In genomic region chr10:59795085-59795484, GRCm38 (mm10) we compare ENCODE assay signal across 21 mouse cellular contexts.
DNase-seq lines count a peak whose midpoint lies in the region; ATAC-seq and TF ChIP-seq lines count a peak whose summit lies in the region.
"Had no signal": no experiment of that assay in that cellular context is flagged by ENCODE, and none has a peak within 500 bp of the region (broad histone marks: within the 10 kb centered on the region; RNA-seq: fewer than 3 reads in every experiment).

No protein-coding gene starts in this region.

- no peaks in the 10 kb centered on the region for H3K9me3 ChIP-seq in forebrain, embryonic 10.5 days
- H3K9me3 ChIP-seq in forebrain, embryonic 12.5 days, result no peaks in the 10 kb centered on the region
- H3K9me3 ChIP-seq: embryonic facial prominence, embryonic 10.5 days; embryonic facial prominence, embryonic 12.5 days had no signal

- H3K4me2 ChIP-seq in forebrain, embryonic 12.5 days, result no peak overlapping the region
- H3K4me2 ChIP-seq: embryonic facial prominence, embryonic 12.5 days had no signal

- TF ChIP-seq CTCF in kidney, adult 2 months (conservative IDR thresholded peaks at IDR 0.05; ENCODE audit: insufficient read depth, insufficient read length, low read depth, low read length), result no peak

- intact Hi-C loops in gastrocnemius, postnatal 36 days (cut with DNase I), result no loop called here

- H3K27me3 ChIP-seq in forebrain, embryonic 10.5 days (ENCODE audit: poor library complexity, severe bottlenecking), result no peaks in the 10 kb centered on the region
- no peaks in the 10 kb centered on the region for H3K27me3 ChIP-seq in forebrain, embryonic 12.5 days
- no peaks in the 10 kb centered on the region for H3K27me3 ChIP-seq in kidney, adult 2 months (replicated peaks; ENCODE audit: control insufficient read depth, insufficient read depth, low read length)
- H3K27me3 ChIP-seq: embryonic facial prominence, embryonic 12.5 days had no signal

- no peak for TF ChIP-seq POLR2A in kidney, adult 2 months (IDR thresholded peaks at IDR 0.05; ENCODE audit: low read depth, low read length)

- no peak overlapping the region for H3K4me3 ChIP-seq in forebrain, embryonic 10.5 days
- no peak overlapping the region for H3K4me3 ChIP-seq in forebrain, embryonic 12.5 days (replicated peaks)
- no peak overlapping the region for H3K4me3 ChIP-seq in kidney, adult 2 months (ENCODE audit: insufficient read depth, low read depth, low read length)
- H3K4me3 ChIP-seq: embryonic facial prominence, embryonic 10.5 days; embryonic facial prominence, embryonic 12.5 days had no signal

- peaks cover 25% of the 10 kb centered on the region for H3K36me3 ChIP-seq in forebrain, embryonic 10.5 days (replicated peaks)
- H3K36me3 ChIP-seq in forebrain, embryonic 12.5 days (replicated peaks), result peaks cover 16% of the 10 kb centered on the region; the same call in 1 of the 2 replicates
- no peaks in the 10 kb centered on the region for H3K36me3 ChIP-seq in kidney, adult 2 months (ENCODE audit: control insufficient read depth, insufficient read depth, low read length)

- H3K9ac ChIP-seq in forebrain, embryonic 12.5 days, result no peak overlapping the region
- H3K9ac ChIP-seq: embryonic facial prominence, embryonic 12.5 days; forebrain, postnatal 0 days had no signal

- 0 out of 2 replicates have a peak overlapping the region, but pooled peaks have one; percentile 22 for H3K27ac ChIP-seq in forebrain, embryonic 10.5 days
- no peak overlapping the region for H3K27ac ChIP-seq in forebrain, embryonic 12.5 days
- H3K27ac ChIP-seq in kidney, adult 2 months (ENCODE audit: insufficient read depth, low read depth, low read length), result no peak overlapping the region
- H3K27ac ChIP-seq: embryonic facial prominence, embryonic 12.5 days had no signal

- peaks cover 25% of the 10 kb centered on the region for H3K4me1 ChIP-seq in forebrain, embryonic 10.5 days
- H3K4me1 ChIP-seq in forebrain, embryonic 12.5 days, result peaks cover 14% of the 10 kb centered on the region; the same call in 1 of the 2 replicates
- H3K4me1 ChIP-seq in kidney, adult 2 months (ENCODE audit: control insufficient read depth, insufficient read depth, low read length), result no peaks in the 10 kb centered on the region

- ATAC-seq in forebrain, embryonic 12.5 days (ENCODE audit: low FRiP score), result no peak
- ATAC-seq: CD4-positive, CD25-positive, alpha-beta regulatory T cell, adult 4 months; forebrain, embryonic 14.5 days; forebrain, postnatal 0 days had no signal

- no peak for DNase-seq in forebrain, embryonic 10.5 days (ENCODE audit: extremely low spot score, low spot score)
- peak; percentile 4 for DNase-seq in kidney, adult 2 months
- no peak for DNase-seq in kidney, postnatal 14 days
- DNase-seq in ES-CJ7 (ENCODE audit: low read depth, low spot score), result peak; percentile 64
- peak; percentile 89 for DNase-seq in ZHBTc4 (ENCODE audit: low read depth, low spot score)
- no peak for DNase-seq in gastrocnemius, postnatal 36 days
- DNase-seq in neural tube, embryonic 10.5 days (ENCODE audit: extremely low spot score, low spot score), result no peak
- DNase-seq: adrenal gland, adult 2 months; adrenal gland, postnatal 10 days; adrenal gland, postnatal 25 days; B cell, adult 2 months; cerebellum, adult 11 months; cerebellum, adult 18-20 months; cerebellum, adult 8-10 months; cerebellum, postnatal 25 days; forebrain, postnatal 0 days had no signal

- WGBS in forebrain, embryonic 10.5 days, result 90% methylated on average over 7 of the region's 7 CpGs
- 91% methylated on average over 7 of the region's 7 CpGs for WGBS in forebrain, embryonic 12.5 days
- 90% methylated on average over 7 of the region's 7 CpGs for WGBS in kidney, adult 2 months

Comparison
In these comparisons a context has a peak if more than half of its experiments do, and no peak if none do; other contexts are left out.
1. DNase-seq: peak in kidney, adult 2 months (single experiment), ES-CJ7 (single experiment) and ZHBTc4 (single experiment); none in forebrain, embryonic 10.5 days (single experiment), kidney, postnatal 14 days (single experiment), gastrocnemius, postnatal 36 days (0 of 2) and neural tube, embryonic 10.5 days (single experiment).